Mouse (Mus musculus) bone marrow, adult 2 months (tissue): ENCODE data around the gene Rnf111.

ENCODE experiments used
- CTCF ChIP-seq: fragments of 200-500 bp; IDR thresholded peaks from 2 replicates; pipeline ENCODE4 v1.5.1; 2011; ENCODE audit warnings: low read length, control low read depth; ENCODE audit not compliant: control insufficient read depth, insufficient read depth
- POLR2A ChIP-seq: fragments of 200-500 bp; IDR thresholded peaks from 2 replicates; pipeline ENCODE4 v1.6.1; 2011; ENCODE audit warnings: low read depth, mild to moderate bottlenecking, control low read depth, low read length, borderline replicate concordance; ENCODE audit not compliant: control insufficient read depth

- no peak for TF ChIP-seq CTCF
- TF ChIP-seq POLR2A: no peak
Measured at GRCm38 (mm10) chr9:70551524-70551923, 48.0 kb upstream of the Rnf111 start.
